Mouse (Mus musculus) heart, postnatal 10 days (tissue): ENCODE results near the gene Stk38l. TPM values are rescaled to one million over a fixed set of nuclear protein-coding genes. Genes with fewer than 3 reads are reported as not detected.
A peak's percentile ranks its signal among the peaks of the same experiment; 100 is the strongest.
"Not testable (repeated sequence)": the region's sequence is repeated elsewhere in the genome, so short reads cannot be mapped to it uniquely, and the experiment has no call there.

Experiments used
- DNase-seq, 2 experiments: peaks; one replicate each; pipeline ENCODE4 v3.0.0; 2021
- intact Hi-C: fragments of 180-260 bp; cut with DNase I; formaldehyde crosslinking; loops from one replicate; pipeline ENCODE4 v1.15.1; 2025
- total RNA-seq, 2 experiments: library from RNA; stranded (reverse); gene quantifications; 2 replicates each; pipeline ENCODE4 v1.2.3; 2021

Gene Stk38l
- total RNA-seq, 2 experiments from 2014 or later = 18.7 to 19.1 TPM

- intact Hi-C loops = loop anchor here (10.0 kb wide), 1 partner anchor 354 kb away; no protein-coding TSS in a partner anchor
- no peak for DNase-seq
Observed at GRCm38 (mm10) chr6:146768813-146769404, 44.1 kb downstream of the Stk38l start.

DNA sequence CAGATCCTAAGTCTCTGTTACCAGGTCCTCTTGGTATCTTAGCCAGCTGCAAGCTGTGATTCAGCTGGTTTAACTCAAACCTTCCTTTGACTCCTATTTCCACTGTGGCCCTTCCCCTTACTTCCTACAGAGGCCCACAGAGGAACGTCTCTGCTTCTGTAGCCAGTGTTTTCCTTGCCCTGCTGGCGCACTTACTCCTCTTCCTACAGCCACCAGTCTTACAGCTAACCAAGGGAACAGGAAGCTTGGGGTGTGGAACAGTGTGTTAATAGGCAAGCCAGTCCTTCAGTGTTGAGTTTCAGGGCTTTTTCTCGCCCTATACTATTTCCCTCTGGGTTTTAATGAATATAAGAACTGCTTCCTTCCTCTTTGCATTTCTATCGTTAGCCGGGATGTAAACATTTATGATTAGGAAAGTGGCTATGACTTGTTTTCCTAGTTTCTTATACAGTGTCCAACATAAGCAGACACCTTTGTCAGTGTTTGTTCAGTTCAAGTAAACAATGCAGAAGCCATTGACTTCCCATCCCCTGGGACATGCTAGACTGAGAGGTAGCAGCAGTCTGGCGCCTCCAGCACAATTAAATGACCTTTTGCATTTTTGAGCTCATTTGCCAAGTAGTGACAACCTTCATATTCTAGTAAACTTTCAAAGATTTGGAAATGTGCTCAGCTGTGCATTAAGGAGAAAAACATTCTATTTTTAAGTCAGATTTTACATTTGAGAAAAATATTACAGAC, 45.4 kb downstream of the Stk38l start:
- intact Hi-C loops = no loop called here
- peak; percentile 44 to 46 for DNase-seq

GRCm38 (mm10) chr6:146770808-146771207, 46.0 kb downstream of the Stk38l start:
- intact Hi-C loops = no loop called here
- no peak for DNase-seq

DNA sequence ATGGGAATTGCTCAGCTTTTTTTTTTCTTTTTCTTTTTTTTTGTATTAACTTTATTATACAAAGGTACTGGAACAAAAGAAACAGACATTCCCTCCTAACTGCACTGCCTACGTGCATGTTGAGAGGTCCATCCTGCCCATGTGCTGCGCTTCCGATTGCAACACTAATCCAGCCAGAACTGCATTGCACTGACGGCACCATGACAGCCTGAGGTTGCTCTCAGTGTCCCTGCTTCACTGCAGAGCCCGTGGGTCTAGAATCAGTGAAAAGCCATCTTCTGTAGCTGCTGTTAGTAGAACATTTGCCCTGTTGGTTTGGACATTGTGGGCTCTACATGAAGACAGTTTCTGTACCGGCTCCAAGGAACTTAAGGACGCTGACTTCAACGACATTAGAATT, 51.1 kb downstream of the Stk38l start:
- intact Hi-C loops, DNase-seq: not testable (repeated sequence)

GRCm38 (mm10) chr6:146776610-146777389, 52.0 kb downstream of the Stk38l start:
- DNase-seq = peak; percentile 46 to 61
- intact Hi-C loops = no loop called here

DNA sequence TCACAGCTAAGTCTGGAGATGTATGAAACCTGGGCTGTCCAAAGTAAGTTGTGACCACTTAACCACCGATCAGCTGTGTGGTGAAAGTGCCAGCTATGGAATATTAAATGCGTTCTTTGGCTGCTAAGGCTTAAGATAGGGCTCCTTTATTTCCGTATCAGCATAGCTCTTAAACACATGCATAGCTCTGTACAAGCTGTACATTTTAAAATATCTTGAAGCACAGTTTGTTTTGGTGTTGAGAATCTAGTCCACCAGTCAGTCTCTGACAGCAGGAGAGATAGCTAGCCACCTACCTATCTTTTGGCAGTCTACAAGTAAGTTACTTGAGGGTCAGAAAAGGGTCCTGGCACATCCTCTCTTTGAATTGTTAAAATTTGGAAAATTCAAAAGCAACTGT, 53.3 kb downstream of the Stk38l start:
- DNase-seq = no peak
- intact Hi-C loops = no loop called here

- intact Hi-C loops = no loop called here
- no peak for DNase-seq
Observed at GRCm38 (mm10) chr6:146781566-146781965, 56.8 kb downstream of the Stk38l start.

GRCm38 (mm10) chr6:146793527-146793926, 68.7 kb downstream of the Stk38l start:
- intact Hi-C loops = no loop called here
- DNase-seq = no peak

- peak in 1 of 2 experiments; percentile 13 for DNase-seq
- intact Hi-C loops = no loop called here
Observed at GRCm38 (mm10) chr6:146795166-146795923, 70.5 kb downstream of the Stk38l start.

DNA sequence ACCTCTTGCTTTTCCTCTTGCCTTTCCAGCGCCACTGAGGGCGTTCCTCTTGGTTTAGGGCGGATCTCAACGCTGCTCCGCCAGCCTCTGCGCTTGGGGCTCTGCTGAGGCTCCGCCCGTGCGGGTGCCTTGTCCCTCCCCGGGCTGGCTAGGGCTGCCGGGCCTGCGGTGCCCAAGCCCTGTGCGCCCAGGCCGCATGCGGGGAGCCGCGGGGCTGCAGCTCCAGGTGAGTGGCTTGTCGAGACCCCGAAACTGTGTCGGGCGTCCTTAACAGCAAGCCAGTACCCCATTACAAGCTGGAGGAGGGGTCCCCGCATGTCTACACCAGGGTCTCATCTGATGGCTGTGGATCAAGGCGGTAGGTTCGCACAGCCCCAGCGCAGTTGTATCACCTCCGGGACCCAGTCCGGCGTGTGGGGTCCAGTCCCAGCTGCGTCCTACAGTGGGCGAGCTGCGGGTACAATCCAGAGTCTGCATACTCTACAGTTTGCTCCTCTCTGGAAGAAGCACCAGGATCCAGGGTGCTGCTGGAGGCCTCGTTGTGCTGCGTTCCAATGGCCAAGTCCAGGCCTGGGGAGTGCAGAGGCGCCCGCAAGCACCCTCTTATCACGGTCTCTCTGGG, 71.2 kb downstream of the Stk38l start, which contains the start of gene Arntl2:
Gene Arntl2 (plus strand): TSS at position 132 of the 622 bp plus-strand sequence.
- intact Hi-C loops = no loop called here
- peak; percentile 79 to 81 for DNase-seq

GRCm38 (mm10) chr6:146797446-146797845, 72.7 kb downstream of the Stk38l start:
- intact Hi-C loops = no loop called here
- no peak for DNase-seq

- no peak for DNase-seq
- intact Hi-C loops = no loop called here
Observed at GRCm38 (mm10) chr6:146809991-146810390, 85.2 kb downstream of the Stk38l start.

DNA sequence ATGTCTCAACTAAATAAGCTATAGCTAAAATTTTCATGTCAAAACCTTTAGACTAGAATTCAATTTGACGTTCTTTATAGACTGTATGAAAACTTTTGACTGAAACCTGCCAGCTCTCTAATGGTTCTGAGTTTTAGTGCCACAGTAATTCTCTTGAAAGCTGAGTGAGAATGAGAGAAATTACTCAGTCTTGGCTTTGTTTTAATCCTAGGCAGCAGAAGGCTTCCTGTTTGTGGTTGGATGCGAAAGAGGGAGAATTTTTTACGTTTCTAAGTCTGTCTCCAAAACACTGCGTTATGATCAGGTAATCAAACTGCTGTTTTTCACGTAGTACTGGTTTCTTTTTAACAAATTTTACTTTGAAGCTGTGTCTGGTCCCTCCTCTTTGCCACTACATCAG, 88.2 kb downstream of the Stk38l start:
- intact Hi-C loops = no loop called here
- no peak for DNase-seq

DNA sequence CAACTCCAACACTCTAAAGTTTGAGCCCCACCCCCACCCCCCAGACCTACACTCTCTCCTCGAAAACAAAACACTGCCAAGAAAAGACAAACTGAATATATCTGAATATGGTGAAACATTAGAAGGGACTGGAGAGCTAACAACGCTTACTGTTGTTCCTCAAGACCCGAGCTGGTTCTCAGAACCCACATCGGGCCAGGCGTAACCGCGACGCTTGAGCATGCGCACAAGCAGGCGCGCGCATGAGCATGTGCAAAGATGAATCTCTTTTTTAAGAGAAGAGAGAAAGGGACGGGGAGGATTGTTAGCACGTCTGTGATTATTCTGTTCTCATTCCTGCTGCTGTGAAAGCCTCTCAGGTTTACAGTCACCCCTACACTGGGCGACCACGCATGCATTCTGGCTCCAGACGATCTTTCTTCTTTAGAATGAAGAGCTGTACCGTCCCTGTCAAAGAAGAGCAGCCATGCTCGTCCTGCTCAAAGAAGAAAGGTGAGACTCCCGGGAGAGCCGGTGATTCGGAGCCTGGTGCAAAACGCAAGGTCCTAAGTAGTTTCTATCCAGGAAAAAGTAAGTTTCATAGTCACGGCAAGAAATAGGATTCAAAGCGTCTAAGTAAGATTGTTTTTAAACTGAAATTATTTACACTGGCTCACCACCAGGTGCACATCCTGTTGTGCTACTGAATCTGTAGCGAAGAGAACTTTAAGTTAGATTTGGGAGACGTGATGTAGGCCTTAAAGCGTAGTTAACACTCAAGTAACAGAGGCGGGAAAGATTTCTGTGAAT, 95.6 kb downstream of the Stk38l start:
- no peak for DNase-seq
- intact Hi-C loops = loop anchor here (10.0 kb wide), 2 partner anchors 294 to 1134 kb away; no protein-coding TSS in a partner anchor

- intact Hi-C loops = loop anchor here (10.0 kb wide), 2 partner anchors 293 to 1133 kb away; no protein-coding TSS in a partner anchor
- no peak for DNase-seq
Observed at GRCm38 (mm10) chr6:146821958-146822357, 97.2 kb downstream of the Stk38l start.

DNA sequence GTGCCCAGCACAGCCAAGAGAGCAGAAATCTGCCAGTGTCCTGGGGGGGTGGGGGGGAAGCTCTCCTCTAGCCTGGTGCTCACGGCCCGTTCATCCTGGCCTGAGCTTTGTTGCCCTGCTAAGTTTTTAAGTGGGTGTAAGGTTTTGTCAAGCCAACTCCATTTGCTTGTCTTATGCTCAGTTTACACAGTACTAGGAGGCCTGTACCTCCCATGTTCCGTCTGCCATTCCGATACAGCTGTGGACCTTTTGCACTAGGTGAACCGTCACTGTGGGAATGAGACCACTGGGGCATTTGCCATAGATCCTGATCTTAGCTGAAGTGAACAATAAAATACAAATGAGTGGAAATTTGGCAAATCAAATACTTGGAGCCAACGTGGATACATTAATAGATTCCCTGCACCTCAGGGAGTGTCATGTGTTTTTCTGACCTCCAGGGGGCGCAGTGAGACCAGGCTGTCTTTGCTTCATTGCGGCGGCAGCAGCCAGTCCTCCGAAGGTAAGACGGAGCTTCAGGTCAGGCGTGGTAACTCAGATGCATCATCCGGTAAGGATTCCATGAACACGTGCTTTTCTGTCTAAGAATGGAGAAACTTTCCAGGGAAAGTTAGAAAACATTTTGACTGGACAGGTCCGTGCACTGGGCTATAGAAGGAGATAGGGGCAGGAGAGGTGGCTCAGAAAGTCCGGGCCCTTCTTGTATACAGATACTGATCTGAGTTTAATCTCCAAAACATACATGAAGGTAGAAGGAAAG, 100.1 kb downstream of the Stk38l start:
- peak; percentile 62 to 79 for DNase-seq
- intact Hi-C loops = loop anchor here (2.0 to 10.0 kb wide), 4 partner anchors 170 to 1130 kb away; no protein-coding TSS in a partner anchor

DNA sequence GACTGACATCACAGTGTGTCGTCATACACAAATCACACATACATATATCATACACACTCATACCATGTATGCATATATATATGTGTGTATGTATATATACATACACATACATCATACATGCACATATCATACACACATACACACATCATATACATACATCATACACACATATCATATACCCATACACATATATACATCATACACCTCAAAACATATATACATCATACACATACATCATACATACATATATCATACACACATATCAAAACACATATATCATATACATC, 100.6 kb downstream of the Stk38l start:
- no peak for DNase-seq
- intact Hi-C loops = loop anchor here (2.0 to 10.0 kb wide), 4 partner anchors 169 to 1129 kb away; no protein-coding TSS in a partner anchor
